Mouse (Mus musculus): ENCODE data around the gene Zswim1. TPM values are rescaled to one million over a fixed set of nuclear protein-coding genes. Genes with fewer than 3 reads are reported as not detected.

Zswim1 gene
- 16.0 and 17.6 TPM in 2 replicates for polyA plus RNA-seq (2014; fragmentation: Nextera tagmentation; extraction: Ambion mirVana)

DNA sequence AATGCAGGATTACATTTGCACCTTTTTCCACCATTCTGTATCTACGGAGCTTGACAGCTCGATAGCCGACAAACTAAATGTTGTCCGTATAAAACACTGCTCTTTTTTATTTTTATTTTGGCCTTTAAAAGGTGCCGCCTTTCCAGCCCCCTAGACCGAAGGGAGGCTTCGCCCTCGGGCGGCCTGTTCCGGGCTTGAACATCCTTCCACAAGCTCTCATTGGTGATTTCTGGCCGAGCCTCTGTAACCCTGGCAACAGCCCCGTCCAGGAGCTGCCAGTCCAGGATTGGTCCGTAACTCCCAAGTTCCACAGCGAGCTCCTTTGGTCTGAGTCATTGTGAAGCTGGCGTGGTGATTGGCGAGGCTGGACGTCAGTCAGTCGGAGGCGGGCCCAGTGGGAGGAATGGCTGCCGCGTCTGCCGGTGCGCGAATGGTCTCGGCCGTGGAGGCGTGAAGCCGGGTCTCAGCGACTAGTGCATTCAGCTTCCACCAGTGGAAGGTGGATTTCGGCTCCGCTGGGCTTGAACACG is at the start of gene Zswim1:
Zswim1 (plus strand) TSS at position 51 of the 530 bp plus-strand sequence.
- Histone ChIP-seq H3K27ac (ENCODE audit: low read length) (peak within 1 kb of the TSS; percentile 52; the same call in 1 of the 2 replicates), H3K4me2 (replicated peaks; ENCODE audit: low read depth, low read length) (peak within 1 kb of the TSS; percentile 66)

DNA sequence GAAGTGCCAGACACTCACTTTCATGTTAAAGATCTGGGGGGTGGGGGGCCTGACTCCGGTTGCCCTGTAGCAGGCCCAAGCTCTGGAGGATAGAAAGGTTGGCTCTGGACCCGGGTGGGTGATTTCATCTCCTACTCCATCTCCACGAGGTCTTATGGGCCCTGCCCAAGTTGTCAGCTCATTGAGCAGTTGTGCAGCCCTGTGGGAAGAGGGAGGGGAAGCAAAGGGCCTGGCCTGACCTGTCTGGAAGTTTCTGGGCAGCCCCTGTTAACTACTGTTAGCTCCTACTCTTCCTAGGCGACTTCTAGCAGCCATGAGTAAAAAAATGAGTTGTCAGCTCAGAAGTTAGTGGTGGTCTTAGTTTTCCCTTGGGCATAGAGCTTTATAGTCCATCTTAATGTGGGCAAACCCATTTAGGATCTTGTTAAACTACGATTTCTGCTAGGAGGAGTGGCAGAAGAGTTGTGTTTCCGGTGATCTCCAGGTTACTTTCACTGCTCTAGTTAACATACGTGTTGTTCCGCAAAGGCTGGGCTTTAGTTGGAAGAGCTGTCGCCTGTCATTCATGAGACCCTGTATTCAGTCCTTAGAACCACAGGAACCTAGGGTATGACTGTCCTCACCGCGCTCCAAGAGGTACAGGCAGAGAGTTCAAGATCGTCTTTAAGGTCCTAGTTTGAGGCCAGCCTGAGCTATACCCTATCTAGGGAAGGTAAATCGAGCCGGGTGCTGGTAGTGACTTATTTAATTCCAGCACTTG is 49.1 kb upstream of the Zswim1 start:
- Histone ChIP-seq H3K36me3 (ENCODE audit: control insufficient read depth, insufficient read depth, low read length) (peaks cover 21% of the 10 kb centered on the region), H3K4me1 (ENCODE audit: control insufficient read depth, insufficient read depth, low read length) (peaks cover 17% of the 10 kb centered on the region), H3K9ac (replicated peaks; ENCODE audit: low read depth, low read length) (no peak overlapping the region), H3K4me3 (ENCODE audit: low read depth, low read length) (no peak overlapping the region), H3K27ac (ENCODE audit: low read length) (no peak overlapping the region), H3K9me3 (ENCODE audit: control insufficient read depth, low read depth, low read length) (no peaks in the 10 kb centered on the region), H3K27me3 (ENCODE audit: control insufficient read depth, insufficient read depth, low read length) (no peaks in the 10 kb centered on the region), H3K4me2 (replicated peaks; ENCODE audit: low read depth, low read length) (no peak overlapping the region)
- no peak for ATAC-seq (ENCODE audit: insufficient number of reproducible peaks, insufficient read depth, low FRiP score, low read depth)
- WGBS: 77% methylated on average over 14 of the region's 14 CpGs

More for the DNA sequence above, at the start of gene Zswim1:
- Histone ChIP-seq H3K9ac (replicated peaks; ENCODE audit: low read depth, low read length) (peak within 1 kb of the TSS; percentile 60), H3K27me3 (ENCODE audit: control insufficient read depth, insufficient read depth, low read length) (no peaks in the 10 kb centered on the region), H3K4me1 (ENCODE audit: control insufficient read depth, insufficient read depth, low read length) (peaks cover 7% of the 10 kb centered on the region; the same call in 1 of the 2 replicates), H3K36me3 (ENCODE audit: control insufficient read depth, insufficient read depth, low read length) (peaks cover 33% of the 10 kb centered on the region), H3K9me3 (ENCODE audit: control insufficient read depth, low read depth, low read length) (no peaks in the 10 kb centered on the region), H3K4me3 (ENCODE audit: low read depth, low read length) (peak within 1 kb of the TSS; percentile 84)
- peak; percentile 100 for ATAC-seq (ENCODE audit: insufficient number of reproducible peaks, insufficient read depth, low FRiP score, low read depth)
- WGBS: under 1% methylated on average over 32 of the region's 32 CpGs

DNA sequence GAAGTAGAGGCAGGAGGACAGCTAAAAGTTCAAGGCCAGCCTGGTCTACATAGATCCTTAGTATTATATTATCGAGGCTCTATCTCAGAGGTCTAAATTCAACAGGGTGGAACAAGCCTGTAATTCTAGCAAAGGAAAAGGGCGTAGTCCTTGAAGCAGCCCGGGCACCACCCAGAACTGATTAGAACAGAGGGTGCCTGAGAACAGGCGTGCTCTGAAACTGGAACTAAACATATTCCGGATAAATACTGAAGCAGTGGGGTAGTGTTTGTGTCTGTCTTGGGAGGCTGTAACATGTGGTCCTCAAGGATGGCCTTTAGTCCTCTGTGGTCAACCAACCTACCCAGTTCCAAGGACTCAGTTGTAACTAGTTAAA is 48.5 kb upstream of the Zswim1 start:
- H3K36me3 ChIP-seq (ENCODE audit: control insufficient read depth, insufficient read depth, low read length): peaks cover 21% of the 10 kb centered on the region
- 76% methylated on average over 5 of the region's 5 CpGs for WGBS
- H3K4me2 ChIP-seq (replicated peaks; ENCODE audit: low read depth, low read length): no peak overlapping the region
- H3K9me3 ChIP-seq (ENCODE audit: control insufficient read depth, low read depth, low read length): no peaks in the 10 kb centered on the region
- ATAC-seq (ENCODE audit: insufficient number of reproducible peaks, insufficient read depth, low FRiP score, low read depth): no peak
- no peak overlapping the region for H3K27ac ChIP-seq (ENCODE audit: low read length)
- no peaks in the 10 kb centered on the region for H3K27me3 ChIP-seq (ENCODE audit: control insufficient read depth, insufficient read depth, low read length)
- H3K4me3 ChIP-seq (ENCODE audit: low read depth, low read length): no peak overlapping the region
- no peak overlapping the region for H3K9ac ChIP-seq (replicated peaks; ENCODE audit: low read depth, low read length)
- H3K4me1 ChIP-seq (ENCODE audit: control insufficient read depth, insufficient read depth, low read length): peaks cover 17% of the 10 kb centered on the region

DNA sequence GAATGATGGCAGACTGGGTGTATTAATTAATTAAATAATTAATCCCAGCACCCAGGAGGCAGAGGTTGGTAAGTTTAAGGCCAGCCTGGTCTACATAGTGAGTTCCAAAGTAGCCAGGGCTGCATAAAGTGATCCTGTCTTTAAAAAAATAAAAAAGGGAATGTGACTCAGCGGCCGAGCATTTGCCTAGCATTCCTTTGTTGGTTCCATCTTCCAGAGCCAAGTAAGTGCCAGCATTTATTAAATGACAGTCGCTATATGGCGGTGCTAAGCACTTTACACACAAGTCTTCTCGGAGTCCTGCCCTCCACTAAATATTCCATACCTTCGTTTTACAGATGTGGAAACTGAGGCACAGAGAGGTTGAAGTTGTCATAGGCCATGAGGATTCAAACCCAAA is 46.4 kb upstream of the Zswim1 start:
- H3K27ac ChIP-seq (ENCODE audit: low read length): no peak overlapping the region
- H3K9me3 ChIP-seq (ENCODE audit: control insufficient read depth, low read depth, low read length): no peaks in the 10 kb centered on the region
- 82% methylated on average over 6 of the region's 6 CpGs for WGBS
- H3K4me1 ChIP-seq (ENCODE audit: control insufficient read depth, insufficient read depth, low read length): peaks cover 10% of the 10 kb centered on the region
- no peak overlapping the region for H3K9ac ChIP-seq (replicated peaks; ENCODE audit: low read depth, low read length)
- peaks cover 18% of the 10 kb centered on the region for H3K36me3 ChIP-seq (ENCODE audit: control insufficient read depth, insufficient read depth, low read length)
- H3K4me3 ChIP-seq (ENCODE audit: low read depth, low read length): no peak overlapping the region
- no peak overlapping the region for H3K4me2 ChIP-seq (replicated peaks; ENCODE audit: low read depth, low read length)
- no peak for ATAC-seq (ENCODE audit: insufficient number of reproducible peaks, insufficient read depth, low FRiP score, low read depth)
- no peaks in the 10 kb centered on the region for H3K27me3 ChIP-seq (ENCODE audit: control insufficient read depth, insufficient read depth, low read length)

DNA sequence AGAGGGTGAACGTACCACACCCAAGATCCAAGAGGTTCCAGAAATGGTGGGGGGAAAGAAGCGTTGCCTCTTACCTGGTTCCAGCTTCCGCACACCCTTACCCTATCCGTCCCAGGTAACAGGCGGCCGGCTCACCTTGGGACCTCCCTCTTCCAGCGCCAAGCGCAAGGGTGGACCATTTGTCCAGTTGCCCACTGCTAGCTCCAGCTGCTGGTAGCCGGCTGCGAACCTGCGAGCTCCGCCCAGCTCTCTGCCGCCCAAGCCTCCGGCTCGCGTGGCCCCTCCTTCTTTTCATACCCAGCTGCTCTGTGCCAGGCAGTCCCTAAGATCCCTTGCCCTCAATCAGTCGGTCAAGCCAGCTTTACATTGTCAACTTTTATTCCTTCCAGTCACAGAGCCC is 45.7 kb upstream of the Zswim1 start:
- Histone ChIP-seq H3K36me3 (ENCODE audit: control insufficient read depth, insufficient read depth, low read length) (peaks cover 11% of the 10 kb centered on the region; the same call in 1 of the 2 replicates), H3K4me1 (ENCODE audit: control insufficient read depth, insufficient read depth, low read length) (peaks cover 3% of the 10 kb centered on the region), H3K4me2 (replicated peaks; ENCODE audit: low read depth, low read length) (no peak overlapping the region), H3K9me3 (ENCODE audit: control insufficient read depth, low read depth, low read length) (no peaks in the 10 kb centered on the region), H3K27ac (ENCODE audit: low read length) (no peak overlapping the region), H3K27me3 (ENCODE audit: control insufficient read depth, insufficient read depth, low read length) (no peaks in the 10 kb centered on the region), H3K9ac (replicated peaks; ENCODE audit: low read depth, low read length) (no peak overlapping the region), H3K4me3 (ENCODE audit: low read depth, low read length) (no peak overlapping the region)
- ATAC-seq (ENCODE audit: insufficient number of reproducible peaks, insufficient read depth, low FRiP score, low read depth): no peak
- WGBS: 57% methylated on average over 17 of the region's 17 CpGs

DNA sequence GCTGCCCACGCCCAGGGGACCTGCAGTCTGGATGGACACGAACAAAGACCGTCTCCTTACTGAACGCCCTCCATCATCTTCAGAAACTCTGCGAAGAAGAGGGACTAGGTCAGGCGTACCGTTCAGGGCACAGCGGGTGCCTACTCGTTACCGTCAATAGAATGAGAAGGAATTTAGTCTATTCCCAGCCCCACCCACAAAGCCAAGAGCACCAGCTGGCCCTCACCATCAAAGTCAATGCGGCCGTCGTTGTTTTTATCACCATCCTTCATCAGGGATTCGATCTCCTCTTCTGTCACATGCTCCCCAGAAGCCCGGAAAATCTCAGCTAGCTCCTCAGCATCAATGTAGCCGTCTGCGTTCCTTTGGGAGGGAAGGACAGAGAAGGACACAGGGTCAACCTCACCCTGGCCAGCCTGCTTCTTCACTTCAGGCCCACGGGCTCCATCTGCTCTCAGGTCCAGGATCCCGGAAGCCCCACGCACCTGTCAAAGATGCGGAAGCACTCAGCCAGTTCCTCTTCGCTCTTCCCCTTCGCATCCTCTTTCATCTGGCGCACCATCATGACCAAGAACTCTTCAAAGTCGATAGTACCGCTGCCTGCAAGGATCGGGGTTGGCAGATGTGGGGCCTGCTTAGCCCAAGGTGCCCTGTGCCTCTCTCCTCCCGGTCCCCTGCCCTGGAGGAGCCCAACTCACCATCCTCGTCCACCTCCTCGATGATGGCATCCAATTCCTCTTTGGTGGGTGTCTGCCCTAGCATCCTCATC is 45.1 kb upstream of the Zswim1 start:
- Histone ChIP-seq H3K9me3 (ENCODE audit: control insufficient read depth, low read depth, low read length) (no peaks in the 10 kb centered on the region), H3K9ac (replicated peaks; ENCODE audit: low read depth, low read length) (no peak overlapping the region), H3K4me2 (replicated peaks; ENCODE audit: low read depth, low read length) (no peak overlapping the region), H3K4me3 (ENCODE audit: low read depth, low read length) (no peak overlapping the region), H3K27me3 (ENCODE audit: control insufficient read depth, insufficient read depth, low read length) (no peaks in the 10 kb centered on the region), H3K36me3 (ENCODE audit: control insufficient read depth, insufficient read depth, low read length) (peaks cover 6% of the 10 kb centered on the region; the same call in 1 of the 2 replicates), H3K4me1 (ENCODE audit: control insufficient read depth, insufficient read depth, low read length) (no peaks in the 10 kb centered on the region), H3K27ac (ENCODE audit: low read length) (no peak overlapping the region)
- WGBS: 78% methylated on average over 30 of the region's 30 CpGs
- ATAC-seq (ENCODE audit: insufficient number of reproducible peaks, insufficient read depth, low FRiP score, low read depth): no peak

DNA sequence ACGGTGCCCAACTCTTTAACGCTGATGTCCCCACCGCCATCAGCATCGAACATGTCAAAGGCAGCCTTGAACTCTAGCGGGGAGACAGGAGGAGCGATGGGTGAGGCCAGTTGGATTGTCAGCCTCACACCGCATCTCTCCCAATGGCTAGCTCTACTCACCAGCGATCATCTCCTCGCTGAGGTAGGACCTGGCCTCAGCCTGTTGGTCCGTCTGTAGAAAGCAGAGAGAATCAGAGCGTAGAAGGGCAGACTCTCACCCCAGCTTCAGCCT is 44.5 kb upstream of the Zswim1 start:
- Histone ChIP-seq H3K4me3 (ENCODE audit: low read depth, low read length) (no peak overlapping the region), H3K4me1 (ENCODE audit: control insufficient read depth, insufficient read depth, low read length) (no peaks in the 10 kb centered on the region), H3K9ac (replicated peaks; ENCODE audit: low read depth, low read length) (no peak overlapping the region), H3K27ac (ENCODE audit: low read length) (no peak overlapping the region), H3K4me2 (replicated peaks; ENCODE audit: low read depth, low read length) (no peak overlapping the region), H3K36me3 (ENCODE audit: control insufficient read depth, insufficient read depth, low read length) (peaks cover 3% of the 10 kb centered on the region; the same call in 1 of the 2 replicates), H3K27me3 (ENCODE audit: control insufficient read depth, insufficient read depth, low read length) (no peaks in the 10 kb centered on the region), H3K9me3 (ENCODE audit: control insufficient read depth, low read depth, low read length) (no peaks in the 10 kb centered on the region)
- 91% methylated on average over 11 of the region's 11 CpGs for WGBS
- no peak for ATAC-seq (ENCODE audit: insufficient number of reproducible peaks, insufficient read depth, low FRiP score, low read depth)

DNA sequence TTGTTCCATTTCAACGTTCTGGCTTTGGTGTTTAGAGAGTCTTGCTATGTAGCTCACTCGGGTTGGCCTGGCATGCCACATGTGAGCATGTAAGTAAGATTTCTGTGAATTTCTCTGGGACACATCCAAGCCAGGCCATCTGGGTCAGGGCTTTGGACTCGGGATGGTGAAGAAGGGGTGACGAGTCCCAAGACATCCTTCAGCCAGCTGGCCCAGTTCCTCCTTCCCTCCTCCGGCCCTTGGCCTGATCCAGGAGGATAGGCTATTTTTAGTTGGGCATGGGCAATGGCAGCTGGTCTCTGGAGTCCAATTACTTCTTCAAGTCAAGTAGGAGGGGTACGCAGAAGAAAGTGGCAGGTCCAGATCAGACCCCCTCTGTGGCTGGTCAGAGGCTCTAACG is 43.7 kb upstream of the Zswim1 start:
- Histone ChIP-seq H3K27ac (ENCODE audit: low read length) (no peak overlapping the region), H3K4me2 (replicated peaks; ENCODE audit: low read depth, low read length) (no peak overlapping the region), H3K36me3 (ENCODE audit: control insufficient read depth, insufficient read depth, low read length) (no peaks in the 10 kb centered on the region), H3K9me3 (ENCODE audit: control insufficient read depth, low read depth, low read length) (no peaks in the 10 kb centered on the region), H3K9ac (replicated peaks; ENCODE audit: low read depth, low read length) (no peak overlapping the region), H3K4me3 (ENCODE audit: low read depth, low read length) (no peak overlapping the region), H3K27me3 (ENCODE audit: control insufficient read depth, insufficient read depth, low read length) (no peaks in the 10 kb centered on the region), H3K4me1 (ENCODE audit: control insufficient read depth, insufficient read depth, low read length) (no peaks in the 10 kb centered on the region)
- 79% methylated on average over 7 of the region's 7 CpGs for WGBS
- ATAC-seq (ENCODE audit: insufficient number of reproducible peaks, insufficient read depth, low FRiP score, low read depth): no peak

Measured in stomach, embryonic 14.5 days (tissue).